Mouse (Mus musculus): Measurements from ENCODE around the gene Dnah2.

DNA sequence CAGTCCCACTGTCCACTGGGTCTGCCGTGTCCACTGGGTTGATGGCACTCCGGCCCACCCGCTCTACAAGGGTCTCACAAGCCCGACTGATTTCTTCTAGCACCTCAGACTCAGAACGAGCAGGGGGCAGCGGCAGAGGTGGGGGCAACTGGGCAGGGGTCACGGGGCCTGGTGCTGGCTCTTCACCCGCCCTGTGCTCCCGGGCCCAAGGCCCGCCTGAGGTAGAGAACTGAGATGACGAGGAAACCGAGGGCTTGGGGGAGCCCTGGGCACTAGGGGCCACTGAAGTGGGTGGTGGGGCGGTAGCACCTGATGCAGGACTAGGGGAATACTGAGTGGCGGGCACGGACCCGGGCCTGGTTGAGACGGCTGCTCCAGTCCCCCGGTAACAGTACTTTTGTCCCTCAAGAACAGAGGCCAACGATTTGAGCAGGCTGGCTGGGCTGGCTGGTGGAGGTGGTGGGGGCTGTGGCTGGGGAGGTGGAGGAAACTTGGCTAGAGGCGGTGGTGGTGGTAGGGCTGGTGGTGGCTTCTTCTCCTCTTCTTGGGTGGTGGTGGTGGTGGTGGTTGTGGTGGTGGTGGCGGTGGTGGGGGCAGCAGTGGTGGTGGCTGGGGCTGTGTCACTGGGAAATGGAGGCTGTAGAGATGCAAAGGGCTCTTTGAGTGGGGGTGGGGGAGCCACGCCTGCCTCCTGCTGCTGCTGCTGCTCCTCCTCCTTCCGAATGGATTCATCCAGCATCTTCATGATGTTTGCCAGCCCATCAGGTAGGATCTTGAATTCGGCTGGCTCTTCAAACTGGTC, 144.1 kb downstream of the Dnah2 start:
- TF ChIP-seq POLR2A (IDR thresholded peaks at IDR 0.05; ENCODE audit: control insufficient read depth in 1 of 2, insufficient read depth in 1 of 2, low read depth in 1 of 2, low read length in 2 of 2, poor library complexity in 1 of 2) = no peak
- TF ChIP-seq CTCF (IDR thresholded peaks at IDR 0.05 in 2 of 3, conservative IDR thresholded peaks at IDR 0.05 in 1 of 3; ENCODE audit: control insufficient read depth in 1 of 3, insufficient read depth in 1 of 3, low read depth in 2 of 3, low read length in 3 of 3, poor library complexity in 1 of 3, severe bottlenecking in 1 of 3) = no peak
- no peak for TF ChIP-seq TCF12 (IDR thresholded peaks at IDR 0.05; ENCODE audit: low read depth, low read length)
- TF ChIP-seq NRF1 (IDR thresholded peaks at IDR 0.05; ENCODE audit: insufficient read depth, low read depth, low read length, poor library complexity, severe bottlenecking) = no peak
- no peak for TF ChIP-seq EP300 (IDR thresholded peaks at IDR 0.05; ENCODE audit: low read depth in 1 of 2, low read length in 2 of 2)
- no peak for TF ChIP-seq ZNF384 (IDR thresholded peaks at IDR 0.05; ENCODE audit: low read depth, low read length)
- no peak for TF ChIP-seq MAZ (IDR thresholded peaks at IDR 0.05; ENCODE audit: low read depth, low read length)
- TF ChIP-seq MAFK (IDR thresholded peaks at IDR 0.05; ENCODE audit: borderline replicate concordance, low read depth, low read length) = no peak
- no peak for TF ChIP-seq GATA1 (IDR thresholded peaks at IDR 0.05; ENCODE audit: low read depth, low read length)
- no peak for TF ChIP-seq TBP (IDR thresholded peaks at IDR 0.05; ENCODE audit: low read depth, low read length)
- TF ChIP-seq MAX (IDR thresholded peaks at IDR 0.05; ENCODE audit: low read length) = no peak
- TF ChIP-seq UBTF (IDR thresholded peaks at IDR 0.05; ENCODE audit: borderline replicate concordance, insufficient read depth, low read depth, low read length) = no peak

All from MEL (cell line).